Mouse (Mus musculus) liver, embryonic 14.5 days (tissue): ENCODE measurements at regions not wholly inside any gene's neighbourhood (a gene's known extent, or its start where the extent isn't known, plus 50 kb on each side); places are given as distances from the start of the nearest gene placed in this dataset.
A peak's percentile ranks its signal among the peaks of the same experiment; 100 is the strongest.

Experiments
- ATAC-seq: fragments of 200-750 bp; cut with Nextera tagmentation; 2 replicates; pipeline ENCODE4 v1.8.0; 2017; ENCODE audit warnings: moderate number of reproducible peaks, mild to moderate bottlenecking, moderate library complexity; ENCODE audit not compliant: insufficient read depth
- DNase-seq, 3 experiments: peaks; one replicate each; pipeline ENCODE4 v3.0.0-alpha.2; 2012 to 2013; ENCODE audit warnings: low read depth in 3 of 3, low spot score in 3 of 3
- H3K27ac ChIP-seq: fragments of 300-500 bp; sonication (generic); 2 replicates; pipeline ENCODE4 v1.5.1; 2014; ENCODE audit warnings: moderate library complexity, mild to moderate bottlenecking, control low read depth, inconsistent platforms
- H3K27me3 ChIP-seq: fragments of 300-500 bp; sonication (generic); 2 replicates; pipeline ENCODE4 v1.6.1; 2014; ENCODE audit warnings: mild to moderate bottlenecking, low read length, moderate library complexity; ENCODE audit not compliant: control insufficient read depth, insufficient read depth
- H3K36me3 ChIP-seq: fragments of 300-500 bp; sonication (generic); replicated peaks from 2 replicates; pipeline ENCODE4 v1.6.1; 2014; ENCODE audit warnings: low read depth; ENCODE audit not compliant: control insufficient read depth, insufficient read depth
- H3K4me1 ChIP-seq, 2 experiments: fragments of 200-500 bp in 1 of 2; fragments of 300-500 bp in 1 of 2; sonication (generic) in 1 of 2; replicated peaks; 2 replicates each; pipeline ENCODE4 v1.6.1; 2012 to 2014; ENCODE audit warnings: antibody characterized with exemption in 1 of 2, inconsistent platforms in 1 of 2, low read length in 1 of 2; ENCODE audit not compliant: control insufficient read depth in 2 of 2, insufficient read depth in 2 of 2
- H3K4me2 ChIP-seq: fragments of 300-500 bp; sonication (generic); 2 replicates; pipeline ENCODE4 v1.6.1; 2014; ENCODE audit warnings: low read depth, mild to moderate bottlenecking, control low read depth, moderate library complexity
- H3K4me3 ChIP-seq, 2 experiments: fragments of 200-500 bp in 1 of 2; fragments of 300-500 bp in 1 of 2; sonication (generic) in 1 of 2; 2 replicates each; pipeline ENCODE4 v1.5.1; 2012 to 2014; ENCODE audit warnings: low read depth in 2 of 2, low read length in 2 of 2, mild to moderate bottlenecking in 2 of 2, control low read depth in 1 of 2, inconsistent platforms in 1 of 2, moderate library complexity in 1 of 2; ENCODE audit not compliant: insufficient read depth in 1 of 2
- H3K9ac ChIP-seq: fragments of 300-500 bp; sonication (generic); replicated peaks from 2 replicates; pipeline ENCODE4 v1.6.1; 2014; ENCODE audit warnings: mild to moderate bottlenecking, control low read depth, moderate library complexity
- H3K9me3 ChIP-seq: fragments of 300-500 bp; sonication (generic); 2 replicates; pipeline ENCODE4 v1.6.1; 2016; ENCODE audit warnings: low read length, mixed read lengths; ENCODE audit not compliant: control insufficient read depth
- CTCF ChIP-seq: IDR thresholded peaks from 2 replicates; pipeline ENCODE4 v1.5.1; 2016; ENCODE audit warnings: antibody characterized with exemption, low read depth, control low read depth
- EP300 ChIP-seq: IDR thresholded peaks from 2 replicates; pipeline ENCODE4 v1.6.1; 2016; ENCODE audit warnings: antibody characterized with exemption, low read depth
- WGBS: fragments of 180-500 bp; shearing (Covaris S2); extraction: QIAGEN DNeasy Blood & Tissue Kit; methylation state at CpG from one replicate; pipeline ENCODE4 v1.1.7; 2014; ENCODE audit not compliant: insufficient replicate concordance; 5-methylcytosine and 5-hydroxymethylcytosine counted together

GRCm38 (mm10) chr5:150866198-150866597 is 86.2 kb upstream of the Kl start:
- TF ChIP-seq CTCF (no peak), EP300 (no peak)
- 62% methylated on average over 3 of the region's 3 CpGs for WGBS
- no peak overlapping the region for H3K4me3 ChIP-seq
- ATAC-seq = no peak
- no peaks in the 10 kb centered on the region for H3K36me3 ChIP-seq
- H3K4me1 ChIP-seq = peaks cover 0 to 7% of the 10 kb centered on the region in 2 experiments; a peak in 1 of 4 replicates
- H3K27ac ChIP-seq = no peak overlapping the region
- no peak for DNase-seq
- H3K27me3 ChIP-seq = no peaks in the 10 kb centered on the region
- H3K9ac ChIP-seq = no peak overlapping the region
- H3K4me2 ChIP-seq = no peak overlapping the region
- H3K9me3 ChIP-seq = no peaks in the 10 kb centered on the region

GRCm38 (mm10) chr5:150869954-150870353 is 82.5 kb upstream of the Kl start:
- Histone ChIP-seq H3K9ac (no peak overlapping the region), H3K4me2 (no peak overlapping the region), H3K27ac (no peak overlapping the region), H3K4me3 (no peak overlapping the region), H3K9me3 (no peaks in the 10 kb centered on the region), H3K27me3 (no peaks in the 10 kb centered on the region), H3K4me1 (peaks cover 0 to 7% of the 10 kb centered on the region in 2 experiments; a peak in 1 of 4 replicates), H3K36me3 (no peaks in the 10 kb centered on the region)
- TF ChIP-seq CTCF (no peak), EP300 (no peak)
- DNase-seq = no peak
- WGBS = 49% methylated on average over 4 of the region's 4 CpGs
- ATAC-seq = no peak

DNA sequence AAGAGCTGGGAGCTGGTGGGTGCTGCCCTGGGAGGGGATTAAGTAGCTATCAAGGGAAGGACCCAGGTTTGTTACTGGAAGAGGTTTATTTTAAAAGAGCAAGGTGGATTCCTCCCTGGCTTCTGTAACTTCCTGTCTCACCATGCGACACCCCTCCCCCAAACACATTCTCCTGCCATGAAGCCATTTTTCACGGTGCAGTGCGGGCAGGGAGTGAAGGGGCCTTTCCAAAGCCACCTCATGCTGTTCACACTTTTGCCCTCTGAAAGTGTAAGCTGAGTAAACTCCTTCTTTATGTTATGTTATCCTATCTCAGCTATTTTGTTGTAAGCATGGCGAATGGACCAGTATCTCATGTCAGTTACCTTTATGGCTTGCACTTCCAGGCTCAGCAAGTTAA is 73.6 kb upstream of the Kl start:
- H3K27ac ChIP-seq = no peak overlapping the region
- no peak overlapping the region for H3K4me3 ChIP-seq
- ATAC-seq (no peak), DNase-seq (no peak)
- no peak overlapping the region for H3K4me2 ChIP-seq
- H3K27me3 ChIP-seq = no peaks in the 10 kb centered on the region
- H3K9me3 ChIP-seq = no peaks in the 10 kb centered on the region
- H3K4me1 ChIP-seq = no peaks in the 10 kb centered on the region
- WGBS = 55% methylated on average over 4 of the region's 4 CpGs
- H3K9ac ChIP-seq = no peak overlapping the region
- TF ChIP-seq CTCF (no peak), EP300 (no peak)
- H3K36me3 ChIP-seq = no peaks in the 10 kb centered on the region

- WGBS = 70% methylated on average over 2 of the region's 2 CpGs
- H3K4me3 ChIP-seq = no peak overlapping the region
- DNase-seq (no peak), ATAC-seq (no peak)
- no peaks in the 10 kb centered on the region for H3K36me3 ChIP-seq
- TF ChIP-seq CTCF (no peak), EP300 (no peak)
- H3K4me2 ChIP-seq = no peak overlapping the region
- no peaks in the 10 kb centered on the region for H3K27me3 ChIP-seq
- H3K4me1 ChIP-seq = no peaks in the 10 kb centered on the region
- no peak overlapping the region for H3K27ac ChIP-seq
- H3K9ac ChIP-seq = no peak overlapping the region
- no peaks in the 10 kb centered on the region for H3K9me3 ChIP-seq
Measured at GRCm38 (mm10) chr5:150883676-150884075, 68.7 kb upstream of the Kl start.

DNA sequence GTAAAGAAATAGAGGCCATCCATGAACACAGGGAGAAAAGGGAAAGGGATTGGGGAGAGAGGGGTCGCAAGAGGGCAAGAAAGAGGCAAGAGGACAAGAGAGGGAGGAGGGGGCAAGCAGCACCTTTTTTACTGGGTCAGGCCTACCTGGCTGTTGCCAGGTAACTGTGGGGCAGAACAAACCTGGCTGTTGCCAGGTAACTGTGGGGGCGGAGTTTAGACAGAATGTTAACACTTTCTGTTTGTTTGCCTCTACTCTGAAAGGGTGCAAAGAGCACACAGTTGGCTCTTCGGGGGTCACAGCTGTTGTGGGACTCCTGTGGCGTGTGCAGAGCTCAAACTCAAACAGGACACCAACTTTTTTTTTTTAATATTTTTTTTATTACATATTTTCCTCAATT is 62.3 kb upstream of the Kl start:
- H3K27me3 ChIP-seq = no peaks in the 10 kb centered on the region
- peak; percentile 46; the same call in 1 of the 2 replicates for ATAC-seq
- TF ChIP-seq EP300 = no peak
- no peak for TF ChIP-seq CTCF
- H3K4me3 ChIP-seq = no peak overlapping the region
- H3K27ac ChIP-seq = no peak overlapping the region
- 50% methylated on average over 4 of the region's 4 CpGs for WGBS
- DNase-seq = peak in 2 of 3 experiments; percentile 6 to 11
- no peaks in the 10 kb centered on the region for H3K36me3 ChIP-seq
- no peak overlapping the region for H3K4me2 ChIP-seq
- H3K9ac ChIP-seq = no peak overlapping the region
- H3K9me3 ChIP-seq = no peaks in the 10 kb centered on the region
- H3K4me1 ChIP-seq = no peaks in the 10 kb centered on the region
